Comparison of ENCODE assay signal across 14 mouse cellular contexts in the genomic region with DNA sequence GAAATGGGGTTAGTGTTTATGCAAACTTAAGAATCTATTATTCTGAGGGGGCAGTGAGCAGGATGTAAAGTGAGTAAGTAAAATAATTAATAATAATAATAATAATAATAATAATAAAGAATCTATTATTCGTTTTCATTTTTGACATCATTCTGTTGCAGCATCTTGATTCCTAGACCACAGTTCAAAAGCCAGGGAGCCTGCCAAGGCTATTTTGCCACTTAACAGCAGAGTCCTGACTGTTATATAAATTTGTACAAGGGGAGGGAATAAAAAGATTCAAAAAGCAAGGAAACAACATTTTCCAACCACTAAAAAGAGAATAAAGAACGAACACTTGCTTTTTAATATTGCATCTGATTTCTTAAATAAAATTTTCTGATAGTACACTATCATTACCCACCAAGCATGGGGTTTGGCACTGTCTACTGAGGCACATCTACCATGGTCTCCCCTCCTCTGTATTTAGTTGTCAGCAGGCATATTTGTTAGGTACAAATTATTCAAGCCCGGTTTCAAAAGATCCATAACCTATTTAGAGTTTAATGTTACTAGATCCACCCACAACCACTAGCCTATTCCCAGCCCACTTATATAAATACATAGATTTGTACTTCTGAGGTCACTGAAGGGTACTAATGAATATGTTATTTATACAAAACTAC.
DNase-seq lines count a peak whose midpoint lies in the region.
"Had no signal": no experiment of that assay in that cellular context is flagged by ENCODE, and none has a peak within 500 bp of the region (broad histone marks: within the 10 kb centered on the region; RNA-seq: fewer than 3 reads in every experiment).

No protein-coding gene starts in this region.

- intact Hi-C loops in gastrocnemius, postnatal 36 days (cut with DNase I) = no loop called here

- DNase-seq in cerebellum, adult 11-12 months = peak; percentile 28
- no peak for DNase-seq in cerebellum, postnatal 4 days (ENCODE audit: low spot score in 2 of 2)
- peak; percentile 32 for DNase-seq in cerebellum, adult 9-11 months
- DNase-seq in cerebellum, adult 8-10 months = no peak
- DNase-seq in cerebellum, postnatal 14 days = peak; percentile 57 to 59
- DNase-seq in gastrocnemius, postnatal 36 days = no peak
- DNase-seq: adrenal gland, adult 8-10 months; adrenal gland, postnatal 25 days; embryo, embryonic 11 days; gastrocnemius, postnatal 25 days; heart, adult 2 months; heart, postnatal 14 days; heart, postnatal 4 days; kidney, adult 18-20 months had no signal

Comparison
In these comparisons a context has a peak if more than half of its experiments do, and no peak if none do; other contexts are left out.
1. DNase-seq: peak in cerebellum, adult 11-12 months (single experiment), cerebellum, adult 9-11 months (single experiment) and cerebellum, postnatal 14 days (2 of 2); none in cerebellum, postnatal 4 days (0 of 2), cerebellum, adult 8-10 months (single experiment) and gastrocnemius, postnatal 36 days (0 of 2).